Mouse (Mus musculus): ENCODE measurements at regions not wholly inside any gene's neighbourhood (a gene's known extent, or its start where the extent isn't known, plus 50 kb on each side); places are given as distances from the start of the nearest gene placed in this dataset.

GRCm38 (mm10) chr10:92483592-92483991 lies 238.6 kb downstream of the Nedd1 start:
- no peak for DNase-seq (ENCODE audit: low spot score)

DNA sequence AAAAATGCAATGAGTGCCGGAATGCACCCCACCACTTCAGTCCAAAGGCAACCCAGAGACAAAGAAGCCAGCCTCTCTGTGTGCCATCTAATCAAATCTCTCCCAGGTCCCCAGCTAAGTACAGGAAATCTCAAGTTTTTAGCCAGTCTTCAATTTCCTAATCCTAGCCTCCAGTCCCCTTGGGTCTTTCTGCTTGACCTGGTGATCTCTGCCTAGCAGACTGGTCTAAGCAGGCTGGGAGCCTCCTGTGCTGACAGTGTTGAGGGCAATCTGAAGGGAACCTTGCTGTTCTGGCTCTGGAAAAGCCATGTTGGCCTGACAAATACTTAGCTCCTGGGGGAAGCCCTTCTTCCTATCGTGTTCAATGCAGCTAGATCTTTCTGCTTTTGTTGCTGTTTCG lies 248.9 kb downstream of the Nedd1 start:
- DNase-seq (ENCODE audit: low spot score): no peak

DNA sequence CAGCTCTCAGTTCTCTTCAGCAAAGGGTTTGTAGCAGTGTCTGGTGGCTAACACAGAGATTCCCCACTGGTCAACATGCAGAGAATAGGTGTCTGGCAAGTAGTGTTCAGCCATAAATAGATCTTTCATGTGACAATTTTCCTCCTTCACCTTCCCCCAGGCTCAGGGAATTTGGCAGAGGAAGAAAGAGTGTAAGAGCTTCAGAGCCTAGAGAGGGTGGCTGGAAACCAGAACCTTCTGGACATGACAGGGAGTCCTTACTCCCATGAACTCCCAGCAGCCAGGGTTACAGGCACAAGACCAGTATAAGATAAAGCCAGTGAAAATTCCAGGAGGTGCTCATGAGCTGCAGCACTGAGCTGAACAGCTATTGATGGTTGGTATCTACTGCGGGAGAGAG lies 251.1 kb downstream of the Nedd1 start:
- DNase-seq (ENCODE audit: low spot score): no peak

DNA sequence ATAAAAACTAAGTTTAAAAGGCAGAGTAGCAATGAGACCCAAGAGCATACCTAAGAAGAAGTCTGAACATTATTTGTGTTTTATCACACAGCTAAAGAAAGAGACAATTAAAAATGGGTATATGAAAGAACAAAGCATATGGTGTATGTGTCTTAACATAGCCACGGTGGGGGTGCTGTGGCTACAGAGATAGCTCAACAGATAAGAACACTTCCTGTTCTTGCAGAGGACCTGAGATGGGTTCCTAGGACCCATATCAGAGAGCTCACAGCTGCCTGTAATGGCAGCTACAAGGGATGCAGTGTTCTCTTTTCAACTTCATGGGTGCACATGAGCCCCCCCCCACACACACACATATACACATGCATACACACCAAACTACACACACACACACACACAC lies 267.0 kb downstream of the Nedd1 start:
- no peak for DNase-seq (ENCODE audit: low spot score)

DNA sequence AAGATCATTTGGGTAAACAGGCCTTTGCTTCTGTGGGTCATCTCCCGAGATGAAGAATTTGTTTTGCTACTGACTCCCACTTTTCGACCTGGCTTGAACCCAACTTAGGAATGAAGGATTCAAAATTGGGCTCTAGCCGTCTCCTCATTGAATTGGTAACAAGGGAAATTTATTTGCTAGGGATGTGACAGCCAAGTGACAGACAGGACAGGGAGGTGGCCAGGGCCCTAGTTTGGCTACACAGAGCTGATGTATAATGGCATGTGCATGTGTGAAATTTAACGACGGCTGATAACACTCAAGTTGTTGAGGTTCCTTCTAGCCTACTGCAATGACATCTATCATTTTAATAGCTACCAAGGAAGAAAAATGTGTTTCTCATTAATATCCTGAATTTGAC lies 268.7 kb downstream of the Nedd1 start:
- no peak for DNase-seq (ENCODE audit: low spot score)

GRCm38 (mm10) chr10:92445957-92446356 lies 276.3 kb downstream of the Nedd1 start:
- no peak for DNase-seq (ENCODE audit: low spot score)

DNA sequence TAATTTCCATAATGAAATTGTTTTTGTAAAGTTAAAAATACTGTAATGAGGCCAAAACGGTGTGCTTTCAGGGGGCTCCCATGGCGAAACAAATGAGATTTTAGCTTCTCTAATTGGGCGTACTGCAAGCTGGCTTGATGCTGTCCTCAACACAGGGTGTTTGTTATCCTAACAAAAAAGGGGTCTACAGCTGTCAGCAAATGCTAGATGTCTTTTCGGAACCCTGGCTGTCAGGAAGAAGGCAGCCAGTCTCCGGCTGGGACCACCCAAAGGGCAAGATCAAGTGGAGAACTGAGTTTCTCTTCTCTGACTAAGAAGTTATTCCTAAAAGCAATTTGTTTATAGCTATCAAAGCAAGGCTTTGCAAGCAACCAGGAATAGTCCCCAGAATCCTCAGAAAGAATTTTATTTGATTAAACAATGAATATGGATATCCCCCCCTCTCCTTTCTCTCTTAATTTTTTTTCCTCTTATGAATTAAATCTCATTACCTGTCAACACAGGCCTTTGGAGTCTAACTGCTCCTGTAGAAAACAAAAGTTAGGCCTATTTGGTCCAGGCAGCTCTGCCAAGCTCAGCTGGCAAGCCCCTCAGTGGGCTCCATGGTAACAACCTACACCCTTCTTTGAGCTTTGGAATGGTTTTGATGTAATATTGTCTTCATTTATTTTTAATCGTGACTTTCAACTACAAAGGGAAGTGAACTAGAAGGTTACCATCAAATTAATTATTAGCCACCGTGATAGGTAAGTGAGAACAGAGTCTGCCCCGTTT lies 283.4 kb downstream of the Nedd1 start:
- DNase-seq (ENCODE audit: low spot score): no peak

- no peak for DNase-seq (ENCODE audit: low spot score)
These were observed 293.0 kb downstream of the Nedd1 start for GRCm38 (mm10) chr10:92429256-92429655.

DNA sequence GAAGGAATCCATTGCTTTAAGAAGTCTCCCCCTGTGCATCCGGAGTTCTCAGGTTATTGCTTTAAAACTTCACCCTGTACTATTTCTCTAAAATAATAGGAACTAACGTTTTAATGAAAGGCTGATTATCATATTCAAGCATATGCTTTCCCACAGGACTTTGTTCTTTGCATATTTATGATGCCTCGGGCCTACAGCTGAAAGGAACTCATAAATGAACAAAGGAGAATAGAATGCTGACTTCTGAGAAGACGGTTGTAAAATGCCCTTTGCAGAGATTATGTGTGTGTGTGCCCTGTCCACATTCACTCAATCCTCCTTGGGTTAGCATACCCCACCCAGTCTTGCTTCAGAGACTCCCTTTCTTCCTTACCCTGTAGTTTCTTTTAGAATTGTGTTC lies 294.2 kb downstream of the Nedd1 start:
- DNase-seq (ENCODE audit: low spot score): no peak

- DNase-seq (ENCODE audit: low spot score): no peak
These were observed 295.8 kb downstream of the Nedd1 start for GRCm38 (mm10) chr10:92426443-92426842.

DNA sequence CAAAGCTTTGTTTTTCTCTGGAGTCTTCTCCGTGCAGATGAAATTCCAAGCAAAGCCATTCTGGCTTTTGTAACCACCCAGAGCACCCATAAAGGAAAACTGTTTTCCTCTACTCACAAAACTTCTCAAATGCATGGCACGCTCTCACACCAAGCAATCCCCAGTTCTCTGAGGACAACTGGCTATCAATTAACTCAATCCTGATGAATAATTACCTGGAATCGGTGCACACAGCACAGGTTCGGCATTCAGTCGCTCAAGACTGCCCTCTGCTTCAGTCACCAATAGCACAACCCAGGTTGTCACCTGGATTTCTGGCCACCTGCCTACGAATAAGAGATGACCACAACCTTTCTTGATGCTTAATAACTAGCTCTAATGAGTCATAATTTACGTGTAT lies 309.5 kb downstream of the Nedd1 start:
- no peak for DNase-seq (ENCODE audit: low spot score)

- DNase-seq (ENCODE audit: low spot score): no peak
These were observed 311.4 kb downstream of the Nedd1 start for GRCm38 (mm10) chr10:92410813-92411325.

DNA sequence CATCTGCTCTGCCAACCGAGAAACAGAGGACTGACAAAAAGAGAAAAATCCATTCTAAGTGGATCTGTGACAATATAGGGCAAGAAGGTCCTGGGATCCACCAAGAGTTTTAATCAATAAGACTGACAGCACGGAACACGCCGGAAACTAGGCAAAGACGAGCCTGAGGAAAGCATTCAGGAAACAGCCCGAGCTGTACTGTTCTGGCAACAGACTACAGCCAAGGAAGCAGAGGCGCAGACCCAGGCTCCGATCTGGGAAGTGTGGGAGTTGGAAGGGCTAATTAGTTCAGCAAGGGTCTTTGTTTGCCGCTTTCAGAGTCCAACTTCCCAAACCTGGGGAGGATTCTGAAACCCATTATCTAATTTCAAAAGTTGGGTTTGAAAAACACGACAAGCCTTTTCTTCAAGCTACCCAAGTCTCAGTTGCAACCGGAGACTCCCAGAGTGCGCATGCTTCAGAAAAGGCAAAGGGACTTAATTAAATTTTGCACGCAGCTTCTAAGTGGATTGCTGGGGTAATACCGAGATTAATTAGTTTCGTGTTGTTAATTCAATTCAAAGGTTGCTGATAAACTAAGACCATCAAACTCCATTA lies 317.4 kb downstream of the Nedd1 start:
- DNase-seq (ENCODE audit: low spot score): no peak

DNA sequence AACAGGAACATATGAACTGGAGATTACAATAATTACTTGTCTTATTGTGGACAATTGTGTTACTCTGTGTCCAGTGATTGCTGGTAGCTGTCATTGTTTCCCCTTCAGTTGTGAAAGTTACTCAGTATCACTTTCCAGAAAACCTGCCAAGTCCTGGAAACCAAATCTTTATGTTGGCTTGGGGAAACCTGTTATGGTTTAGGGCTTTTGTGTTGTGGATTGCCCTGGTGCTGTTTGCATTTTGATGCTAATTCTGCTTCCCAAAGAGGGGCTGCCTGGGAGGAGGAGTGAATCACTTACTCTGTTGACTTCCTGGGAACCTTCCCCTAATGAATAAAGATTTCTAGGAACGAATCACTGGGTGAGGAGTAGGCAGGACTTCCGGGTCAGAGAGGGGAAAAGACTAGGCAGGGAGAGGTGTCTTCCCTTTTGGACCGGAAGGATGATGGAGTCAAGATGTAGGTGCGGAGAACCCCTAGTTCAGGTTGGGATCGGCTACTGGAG lies 321.6 kb downstream of the Nedd1 start:
- no peak for DNase-seq (ENCODE audit: low spot score)

DNA sequence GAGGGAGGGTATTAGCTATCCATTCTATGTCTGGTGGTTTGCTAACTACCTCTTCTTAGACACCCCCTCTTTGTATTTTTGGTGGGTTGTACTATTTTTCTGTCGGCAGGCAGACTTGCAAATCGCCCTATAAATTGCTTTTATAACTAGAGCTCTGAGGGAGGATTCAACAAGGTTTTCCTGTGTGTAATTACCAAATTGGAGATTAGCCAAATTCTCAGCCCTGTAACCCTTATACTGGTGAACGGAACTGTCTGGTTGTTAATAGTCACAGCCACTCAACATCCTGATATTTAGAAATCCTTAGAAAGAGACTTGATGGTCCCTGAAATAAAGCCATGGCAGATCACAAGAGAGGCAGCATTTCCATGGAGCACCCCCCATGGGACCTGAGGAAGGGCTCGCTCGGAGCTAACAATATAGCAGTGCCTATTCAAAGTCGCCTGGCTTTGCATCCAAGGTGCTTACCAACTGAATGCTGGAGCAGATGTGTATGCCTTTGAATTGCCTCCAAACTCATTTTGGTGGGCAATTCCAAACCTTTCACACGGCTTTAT lies 333.0 kb downstream of the Nedd1 start:
- DNase-seq (ENCODE audit: low spot score): no peak

GRCm38 (mm10) chr10:92367126-92367525 lies 355.1 kb downstream of the Nedd1 start:
- no peak for DNase-seq (ENCODE audit: low spot score)

- no peak for DNase-seq (ENCODE audit: low spot score)
These were observed 365.5 kb downstream of the Nedd1 start for GRCm38 (mm10) chr10:92356738-92357137.

GRCm38 (mm10) chr10:92349043-92349442 lies 373.2 kb downstream of the Nedd1 start:
- DNase-seq (ENCODE audit: low spot score): no peak

GRCm38 (mm10) chr10:92347960-92348675 lies 374.1 kb downstream of the Nedd1 start:
- DNase-seq (ENCODE audit: low spot score): no peak

- no peak for DNase-seq (ENCODE audit: low spot score)
These were observed 382.5 kb downstream of the Nedd1 start for GRCm38 (mm10) chr10:92339671-92340070.

GRCm38 (mm10) chr10:92336949-92337348 lies 385.3 kb downstream of the Nedd1 start:
- no peak for DNase-seq (ENCODE audit: low spot score)

GRCm38 (mm10) chr10:92336138-92336537 lies 386.1 kb downstream of the Nedd1 start:
- no peak for DNase-seq (ENCODE audit: low spot score)

GRCm38 (mm10) chr10:92335141-92335540 lies 387.1 kb downstream of the Nedd1 start:
- no peak for DNase-seq (ENCODE audit: low spot score)
